Mouse (Mus musculus): ENCODE data around the gene Xrcc6.

GRCm38 (mm10) chr15:82027726-82028125, 40.1 kb downstream of the Xrcc6 start:
- TF ChIP-seq CTCF (IDR thresholded peaks at IDR 0.05; ENCODE audit: low read depth, low read length): no peak
- no peak for TF ChIP-seq POLR2A (IDR thresholded peaks at IDR 0.05; ENCODE audit: insufficient read depth, low read length)
- TF ChIP-seq EP300 (IDR thresholded peaks at IDR 0.05; ENCODE audit: insufficient read depth, low read depth, low read length): no peak
